Mouse (Mus musculus) forebrain, embryonic 13.5 days (tissue): ENCODE results near the gene Drd3. TPM values are rescaled to one million over a fixed set of nuclear protein-coding genes. Genes with fewer than 3 reads are reported as not detected.

Experiments
- ATAC-seq: fragments of 200-750 bp; cut with Nextera tagmentation; 2 replicates; pipeline ENCODE4 v1.8.0; 2017
- H3K27ac ChIP-seq: fragments of 300-500 bp; sonication (generic); 2 replicates; pipeline ENCODE4 v1.5.1; 2015; ENCODE audit warnings: inconsistent platforms, mild to moderate bottlenecking, moderate library complexity
- H3K27me3 ChIP-seq: fragments of 300-500 bp; sonication (generic); 2 replicates; pipeline ENCODE4 v1.6.1; 2015; ENCODE audit warnings: mild to moderate bottlenecking, inconsistent platforms
- H3K36me3 ChIP-seq: fragments of 300-500 bp; sonication (generic); 2 replicates; pipeline ENCODE4 v1.6.1; 2015; ENCODE audit warnings: mild to moderate bottlenecking, inconsistent platforms; ENCODE audit not compliant: poor library complexity, severe bottlenecking
- H3K4me1 ChIP-seq: fragments of 300-500 bp; sonication (generic); 2 replicates; pipeline ENCODE4 v1.6.1; 2015; ENCODE audit warnings: inconsistent platforms
- H3K4me2 ChIP-seq: fragments of 300-500 bp; sonication (generic); 2 replicates; pipeline ENCODE4 v1.6.1; 2015; ENCODE audit warnings: inconsistent platforms, mild to moderate bottlenecking, moderate library complexity
- H3K4me3 ChIP-seq: fragments of 300-500 bp; sonication (generic); 2 replicates; pipeline ENCODE4 v1.5.1; 2015; ENCODE audit warnings: mild to moderate bottlenecking, inconsistent platforms
- H3K9ac ChIP-seq: fragments of 300-500 bp; sonication (generic); 2 replicates; pipeline ENCODE4 v1.6.1; 2015; ENCODE audit warnings: mild to moderate bottlenecking, inconsistent platforms
- H3K9me3 ChIP-seq: fragments of 300-500 bp; sonication (generic); replicated peaks from 2 replicates; pipeline ENCODE4 v1.6.1; 2016; ENCODE audit warnings: inconsistent platforms
- WGBS: fragments of 180-500 bp; shearing (Covaris S2); methylation state at CpG from one replicate; pipeline ENCODE4 v1.1.7; 2015; 5-methylcytosine and 5-hydroxymethylcytosine counted together
- polyA plus RNA-seq: library from polyadenylated mRNA; unstranded; fragments of >200 nt; fragmentation: Nextera tagmentation; extraction: Ambion mirVana; gene quantifications from 2 replicates; pipeline ENCODE4 v1.2.1, GENCODE M21; 2015

The Drd3 gene
- polyA plus RNA-seq, 1 experiment from 2014 or later: 0.15 TPM

DNA sequence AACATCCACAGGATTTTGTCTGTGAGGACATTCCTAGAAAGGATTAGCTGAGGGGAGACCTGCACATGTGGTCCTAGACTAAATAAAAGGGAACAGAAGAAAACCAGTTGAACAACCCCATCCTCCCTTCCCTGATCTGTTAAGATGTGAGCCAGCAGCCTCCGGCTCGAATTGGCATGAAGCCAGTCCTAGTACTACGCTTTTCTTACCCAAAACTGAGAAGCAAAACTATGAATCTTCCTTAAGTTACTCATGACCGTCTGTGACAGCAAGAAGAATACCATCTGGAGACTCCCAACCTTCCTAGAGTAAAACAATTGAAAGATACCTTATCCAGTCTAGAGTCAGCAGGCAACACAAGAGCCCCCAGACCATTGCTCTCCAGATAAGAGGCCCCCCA is 15.9 kb upstream of the Drd3 start:
- WGBS: 83% methylated on average over 4 of the region's 4 CpGs

DNA sequence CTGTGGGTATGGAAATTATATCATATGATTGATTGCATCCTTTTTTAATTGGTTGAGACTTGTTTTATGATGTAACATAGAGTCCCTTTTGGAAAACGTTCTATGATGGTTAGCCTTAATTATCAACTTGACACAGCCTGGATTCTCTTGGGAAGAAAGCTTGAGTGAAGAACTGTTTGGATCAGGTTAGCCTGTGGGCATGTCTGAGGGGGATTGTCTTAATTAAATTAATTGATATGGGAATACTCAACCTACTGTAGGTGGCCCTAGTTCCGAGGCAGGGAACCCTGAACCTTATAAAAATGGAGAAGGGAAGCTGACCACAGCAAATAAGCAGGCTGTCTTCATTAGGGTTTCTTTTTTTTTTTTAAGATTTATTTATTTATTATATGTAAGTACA is 12.9 kb upstream of the Drd3 start:
- Histone ChIP-seq H3K9me3 (no peaks in the 10 kb centered on the region), H3K36me3 (no peaks in the 10 kb centered on the region), H3K9ac (no peak overlapping the region), H3K27ac (no peak overlapping the region), H3K4me3 (no peak overlapping the region), H3K4me2 (no peak overlapping the region), H3K27me3 (no peaks in the 10 kb centered on the region), H3K4me1 (no peaks in the 10 kb centered on the region)
- ATAC-seq: no peak
- 77% methylated on average over 2 of the region's 2 CpGs for WGBS

More for the DNA sequence above, 15.9 kb upstream of the Drd3 start:
- Histone ChIP-seq H3K4me1 (no peaks in the 10 kb centered on the region), H3K27me3 (no peaks in the 10 kb centered on the region), H3K9ac (no peak overlapping the region), H3K36me3 (no peaks in the 10 kb centered on the region), H3K4me2 (no peak overlapping the region), H3K27ac (no peak overlapping the region), H3K4me3 (no peak overlapping the region), H3K9me3 (no peaks in the 10 kb centered on the region)
- ATAC-seq: no peak

DNA sequence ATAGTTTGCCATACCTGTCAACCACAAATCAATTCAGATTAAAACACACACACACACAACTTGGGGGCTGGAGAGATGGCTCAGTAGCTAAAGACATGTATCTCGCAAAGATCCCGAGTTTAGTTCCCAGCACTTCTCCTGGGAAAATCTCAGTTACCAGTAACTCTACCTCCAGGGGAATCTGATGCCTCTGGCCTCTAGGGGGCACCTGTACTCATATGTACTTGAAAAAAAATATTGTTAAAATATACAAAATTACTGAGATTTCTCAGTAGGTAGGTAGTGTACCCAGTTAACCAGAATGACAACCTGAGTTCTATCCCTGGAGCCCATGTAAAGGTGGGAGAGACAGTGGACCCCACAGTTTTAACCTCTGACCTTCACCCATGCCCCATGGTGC is 5.4 kb upstream of the Drd3 start:
- 88% methylated on average over 2 of the region's 2 CpGs for WGBS
- no peak overlapping the region for H3K9ac ChIP-seq
- no peaks in the 10 kb centered on the region for H3K27me3 ChIP-seq
- no peak overlapping the region for H3K4me2 ChIP-seq
- H3K36me3 ChIP-seq: no peaks in the 10 kb centered on the region
- no peak overlapping the region for H3K4me3 ChIP-seq
- H3K9me3 ChIP-seq: no peaks in the 10 kb centered on the region
- H3K4me1 ChIP-seq: no peaks in the 10 kb centered on the region
- no peak for ATAC-seq
- H3K27ac ChIP-seq: no peak overlapping the region

DNA sequence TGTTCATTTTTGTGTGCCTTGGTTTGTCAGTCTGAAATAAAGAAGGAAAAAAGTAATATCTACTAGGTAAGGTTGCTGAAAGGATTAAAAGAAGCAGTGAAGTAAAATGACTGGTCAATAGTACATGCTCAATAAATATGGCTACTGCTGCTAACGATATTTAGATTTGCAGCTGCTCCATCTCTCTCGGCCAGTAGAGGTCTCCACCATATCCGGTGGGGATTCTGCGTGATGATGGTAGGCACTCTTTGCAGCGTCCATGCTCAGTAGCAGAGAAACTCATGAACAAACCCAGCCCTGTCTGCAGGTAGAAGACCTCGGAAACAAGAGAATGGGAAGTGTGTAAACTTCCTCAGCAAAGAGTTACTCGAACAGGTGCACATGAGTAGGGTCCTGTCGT is 926 bp upstream of the Drd3 start:
- H3K27ac ChIP-seq: no peak overlapping the region
- WGBS: 87% methylated on average over 8 of the region's 8 CpGs
- no peak overlapping the region for H3K4me3 ChIP-seq
- ATAC-seq: no peak
- H3K9ac ChIP-seq: no peak overlapping the region
- no peaks in the 10 kb centered on the region for H3K9me3 ChIP-seq
- no peaks in the 10 kb centered on the region for H3K27me3 ChIP-seq
- no peaks in the 10 kb centered on the region for H3K36me3 ChIP-seq
- H3K4me1 ChIP-seq: 0 out of 2 replicates have a peak, but pooled peaks cover 3% of the 10 kb centered on the region
- H3K4me2 ChIP-seq: no peak overlapping the region

- no peak overlapping the region for H3K4me3 ChIP-seq
- H3K9me3 ChIP-seq: no peaks in the 10 kb centered on the region
- H3K4me2 ChIP-seq: no peak overlapping the region
- H3K27ac ChIP-seq: no peak overlapping the region
- 90% methylated on average over 3 of the region's 3 CpGs for WGBS
- no peaks in the 10 kb centered on the region for H3K27me3 ChIP-seq
- ATAC-seq: no peak
- H3K9ac ChIP-seq: no peak overlapping the region
- H3K36me3 ChIP-seq: no peaks in the 10 kb centered on the region
- no peaks in the 10 kb centered on the region for H3K4me1 ChIP-seq
These were observed 18.5 kb downstream of the Drd3 start for GRCm38 (mm10) chr16:43772358-43772757.

DNA sequence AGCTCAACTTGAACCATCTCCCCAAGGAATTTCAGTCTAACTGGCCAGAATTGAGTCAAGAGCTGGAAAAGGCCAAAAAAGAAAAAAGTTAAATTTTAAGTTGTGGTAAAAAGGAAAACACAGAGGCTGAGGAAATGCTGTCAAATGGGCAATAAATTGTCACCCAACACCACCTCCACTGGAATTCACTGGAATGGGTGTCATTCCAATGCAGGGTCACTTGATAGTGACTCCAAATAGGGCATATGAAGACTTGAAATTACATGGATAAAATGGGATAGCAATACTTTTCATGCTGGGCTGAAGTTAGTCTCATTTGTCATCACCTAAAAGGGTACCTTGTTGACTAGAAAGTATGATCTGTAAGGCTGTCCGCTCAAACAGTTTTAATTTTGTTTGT is 18.9 kb downstream of the Drd3 start:
- 97% methylated on average over 1 of the region's 1 CpGs for WGBS

GRCm38 (mm10) chr16:43773506-43773905 is 19.7 kb downstream of the Drd3 start:
- Histone ChIP-seq H3K4me3 (no peak overlapping the region), H3K9ac (no peak overlapping the region), H3K27ac (no peak overlapping the region), H3K4me1 (no peaks in the 10 kb centered on the region), H3K9me3 (no peaks in the 10 kb centered on the region), H3K27me3 (no peaks in the 10 kb centered on the region), H3K36me3 (no peaks in the 10 kb centered on the region), H3K4me2 (no peak overlapping the region)
- WGBS: 91% methylated on average over 4 of the region's 4 CpGs
- no peak for ATAC-seq

More for the DNA sequence above, 18.9 kb downstream of the Drd3 start:
- Histone ChIP-seq H3K9ac (no peak overlapping the region), H3K4me1 (no peaks in the 10 kb centered on the region), H3K36me3 (no peaks in the 10 kb centered on the region), H3K27me3 (no peaks in the 10 kb centered on the region), H3K9me3 (no peaks in the 10 kb centered on the region), H3K4me2 (no peak overlapping the region), H3K4me3 (no peak overlapping the region), H3K27ac (no peak overlapping the region)
- ATAC-seq: no peak

- H3K9ac ChIP-seq: no peak overlapping the region
- 89% methylated on average over 3 of the region's 3 CpGs for WGBS
- H3K4me3 ChIP-seq: no peak overlapping the region
These were observed 23.1 kb downstream of the Drd3 start for GRCm38 (mm10) chr16:43776886-43777285.

GRCm38 (mm10) chr16:43799541-43799940 is 45.7 kb downstream of the Drd3 start:
- 11% methylated on average over 4 of the region's 4 CpGs for WGBS
- Histone ChIP-seq H3K4me2 (peak overlapping the region; percentile 22; the same call in 1 of the 2 replicates), H3K9ac (no peak overlapping the region), H3K4me3 (no peak overlapping the region), H3K4me1 (peaks cover 37% of the 10 kb centered on the region), H3K36me3 (no peaks in the 10 kb centered on the region), H3K27ac (peak overlapping the region; percentile 72), H3K9me3 (0 out of 2 replicates have a peak, but pooled peaks cover 10% of the 10 kb centered on the region), H3K27me3 (no peaks in the 10 kb centered on the region)
- peak; percentile 63 for ATAC-seq

More at GRCm38 (mm10) chr16:43776886-43777285, 23.1 kb downstream of the Drd3 start:
- ATAC-seq: no peak
- no peaks in the 10 kb centered on the region for H3K4me1 ChIP-seq
- no peaks in the 10 kb centered on the region for H3K9me3 ChIP-seq
- H3K27ac ChIP-seq: no peak overlapping the region
- H3K4me2 ChIP-seq: no peak overlapping the region
- no peaks in the 10 kb centered on the region for H3K27me3 ChIP-seq
- H3K36me3 ChIP-seq: no peaks in the 10 kb centered on the region

- ATAC-seq: peak; percentile 84
- Histone ChIP-seq H3K27ac (peak overlapping the region; percentile 72), H3K4me3 (no peak overlapping the region), H3K9ac (0 out of 2 replicates have a peak overlapping the region, but pooled peaks have one; percentile 37), H3K9me3 (0 out of 2 replicates have a peak, but pooled peaks cover 10% of the 10 kb centered on the region), H3K4me2 (peak overlapping the region; percentile 44), H3K27me3 (no peaks in the 10 kb centered on the region), H3K36me3 (no peaks in the 10 kb centered on the region), H3K4me1 (peaks cover 37% of the 10 kb centered on the region)
- WGBS: under 1% methylated on average over 13 of the region's 13 CpGs
These were observed 46.4 kb downstream of the Drd3 start for GRCm38 (mm10) chr16:43800119-43800721.

GRCm38 (mm10) chr16:43801137-43801536 is 47.3 kb downstream of the Drd3 start:
- ATAC-seq: no peak
- no peak overlapping the region for H3K4me3 ChIP-seq
- H3K4me2 ChIP-seq: no peak overlapping the region
- H3K27ac ChIP-seq: peak overlapping the region; percentile 62
- H3K9me3 ChIP-seq: 0 out of 2 replicates have a peak, but pooled peaks cover 10% of the 10 kb centered on the region
- 39% methylated on average over 3 of the region's 3 CpGs for WGBS
- peaks cover 37% of the 10 kb centered on the region for H3K4me1 ChIP-seq
- H3K27me3 ChIP-seq: no peaks in the 10 kb centered on the region
- H3K36me3 ChIP-seq: no peaks in the 10 kb centered on the region
- H3K9ac ChIP-seq: no peak overlapping the region

- H3K27ac ChIP-seq: peak overlapping the region; percentile 62
- peak; percentile 62 for ATAC-seq
These were observed 48.0 kb downstream of the Drd3 start for GRCm38 (mm10) chr16:43801791-43802307.

More at GRCm38 (mm10) chr16:43801791-43802307, 48.0 kb downstream of the Drd3 start:
- Histone ChIP-seq H3K4me1 (peaks cover 37% of the 10 kb centered on the region), H3K9me3 (0 out of 2 replicates have a peak, but pooled peaks cover 3% of the 10 kb centered on the region), H3K27me3 (no peaks in the 10 kb centered on the region), H3K4me2 (peak overlapping the region; percentile 68), H3K9ac (peak overlapping the region; percentile 50), H3K36me3 (no peaks in the 10 kb centered on the region), H3K4me3 (peak overlapping the region; percentile 35)
- 2% methylated on average over 18 of the region's 18 CpGs for WGBS
